In genomic region chr13:95617082-95617670, GRCm38 (mm10) we compare ENCODE assay signal across 7 mouse cellular contexts. TPM values are rescaled to one million over a fixed set of nuclear protein-coding genes. Genes with fewer than 3 reads are reported as not detected.
DNase-seq lines count a peak whose midpoint lies in the region; ATAC-seq and TF ChIP-seq lines count a peak whose summit lies in the region.

No protein-coding gene starts in this region.

- no peak overlapping the region for H3K27ac ChIP-seq in forebrain, embryonic 12.5 days
- H3K27ac ChIP-seq in limb, embryonic 14.5 days (replicated peaks; ENCODE audit: low read depth, low read length), result 0 out of 2 replicates have a peak overlapping the region, but pooled peaks have one; percentile 33
- H3K27ac ChIP-seq in stomach, embryonic 14.5 days (ENCODE audit: low read length), result peak overlapping the region; percentile 49; the same call in 1 of the 2 replicates
- H3K27ac ChIP-seq in cerebellum, adult 2 months (ENCODE audit: insufficient read depth, low read length), result no peak overlapping the region

- H3K9ac ChIP-seq in forebrain, embryonic 12.5 days, result peak overlapping the region; percentile 92
- peak overlapping the region; percentile 87 for H3K9ac ChIP-seq in limb, embryonic 14.5 days (ENCODE audit: low read depth, low read length, severe bottlenecking)
- H3K9ac ChIP-seq in stomach, embryonic 14.5 days (replicated peaks; ENCODE audit: low read depth, low read length), result peak overlapping the region; percentile 87

- no peaks in the 10 kb centered on the region for H3K9me3 ChIP-seq in forebrain, embryonic 12.5 days
- H3K9me3 ChIP-seq in limb, embryonic 14.5 days (ENCODE audit: control insufficient read depth, low read length), result no peaks in the 10 kb centered on the region
- no peaks in the 10 kb centered on the region for H3K9me3 ChIP-seq in stomach, embryonic 14.5 days (ENCODE audit: control insufficient read depth, low read depth, low read length)

- TF ChIP-seq CTCF in cerebellum, adult 2 months (IDR thresholded peaks at IDR 0.05; ENCODE audit: borderline replicate concordance, insufficient read depth, low read depth, low read length), result no peak

- no peaks in the 10 kb centered on the region for H3K27me3 ChIP-seq in forebrain, embryonic 12.5 days
- no peaks in the 10 kb centered on the region for H3K27me3 ChIP-seq in limb, embryonic 14.5 days (ENCODE audit: control insufficient read depth, insufficient read depth, low read length)
- H3K27me3 ChIP-seq in stomach, embryonic 14.5 days (ENCODE audit: control insufficient read depth, insufficient read depth, low read length), result no peaks in the 10 kb centered on the region
- H3K27me3 ChIP-seq in cerebellum, adult 2 months (ENCODE audit: control insufficient read depth, insufficient read depth, low read length), result no peaks in the 10 kb centered on the region; the same call in none of the 2 replicates

- no peak for ATAC-seq in forebrain, embryonic 12.5 days (ENCODE audit: low FRiP score)
- no peak for ATAC-seq in limb, embryonic 14.5 days (ENCODE audit: low FRiP score, low read depth)
- ATAC-seq in stomach, embryonic 14.5 days (ENCODE audit: insufficient number of reproducible peaks, insufficient read depth, low FRiP score, low read depth), result no peak

- peak; percentile 48 for DNase-seq in 416B (ENCODE audit: low read depth)
- peak; percentile 18 to 44 for DNase-seq in CD8-positive naive resting alpha-beta T cell, adult 2 months (ENCODE audit: low read depth in 2 of 2, low spot score in 2 of 2)
- no peak for DNase-seq in limb, embryonic 14.5 days (ENCODE audit: low spot score)
- no peak for DNase-seq in cerebellum, adult 18-20 months
- no peak for DNase-seq in cerebellum, adult 2 months

- no peak for TF ChIP-seq POLR2A in limb, embryonic 14.5 days (IDR thresholded peaks at IDR 0.05; ENCODE audit: borderline replicate concordance, extremely low read depth, insufficient read depth, insufficient read length)
- TF ChIP-seq POLR2A in cerebellum, adult 2 months (IDR thresholded peaks at IDR 0.05; ENCODE audit: borderline replicate concordance, insufficient read depth, low read length), result no peak

- peaks cover 7% of the 10 kb centered on the region for H3K36me3 ChIP-seq in forebrain, embryonic 12.5 days (replicated peaks)
- H3K36me3 ChIP-seq in limb, embryonic 14.5 days (ENCODE audit: control insufficient read depth, insufficient read depth, low read length), result peaks cover 1% of the 10 kb centered on the region; the same call in 1 of the 2 replicates
- no peaks in the 10 kb centered on the region; the same call in 1 of the 2 replicates for H3K36me3 ChIP-seq in stomach, embryonic 14.5 days (ENCODE audit: control insufficient read depth, insufficient read depth, low read length)

- WGBS in forebrain, embryonic 12.5 days, result 7% methylated on average over 17 of the region's 17 CpGs
- WGBS in limb, embryonic 14.5 days, result 5% methylated on average over 17 of the region's 17 CpGs
- 4% methylated on average over 17 of the region's 17 CpGs for WGBS in stomach, embryonic 14.5 days
- 49% methylated on average over 17 of the region's 17 CpGs for WGBS in cerebellum, adult 2 months

- peak overlapping the region; percentile 80 for H3K4me3 ChIP-seq in forebrain, embryonic 12.5 days (replicated peaks)
- H3K4me3 ChIP-seq in limb, embryonic 14.5 days (replicated peaks; ENCODE audit: low read length), result peak overlapping the region; percentile 82
- peak overlapping the region; percentile 82 for H3K4me3 ChIP-seq in stomach, embryonic 14.5 days (ENCODE audit: low read depth, low read length)
- H3K4me3 ChIP-seq in cerebellum, adult 2 months (replicated peaks; ENCODE audit: insufficient read depth, low read depth, low read length), result no peak overlapping the region

- peaks cover 30% of the 10 kb centered on the region for H3K4me1 ChIP-seq in forebrain, embryonic 12.5 days
- peaks cover 21% of the 10 kb centered on the region for H3K4me1 ChIP-seq in limb, embryonic 14.5 days (ENCODE audit: control insufficient read depth, insufficient read depth, low read length)
- H3K4me1 ChIP-seq in stomach, embryonic 14.5 days (ENCODE audit: control insufficient read depth, insufficient read depth, low read length), result peaks cover 10% of the 10 kb centered on the region
- 0 out of 2 replicates have a peak, but pooled peaks cover 3% of the 10 kb centered on the region for H3K4me1 ChIP-seq in cerebellum, adult 2 months (ENCODE audit: control insufficient read depth, insufficient read depth, low read length)

- H3K4me2 ChIP-seq in forebrain, embryonic 12.5 days, result peak overlapping the region; percentile 66
- peak overlapping the region; percentile 74 for H3K4me2 ChIP-seq in limb, embryonic 14.5 days (replicated peaks; ENCODE audit: low read depth, low read length, severe bottlenecking)
- H3K4me2 ChIP-seq in stomach, embryonic 14.5 days (replicated peaks; ENCODE audit: low read depth, low read length), result peak overlapping the region; percentile 82

RNA-seq across cellular contexts. Expression of gene F2r, which starts 1.1 kb away (rescaled TPM):
- polyA plus RNA-seq in forebrain, embryonic 12.5 days (2016; fragmentation: Nextera tagmentation; extraction: Ambion mirVana), result 109 TPM in 2 replicates
- polyA plus RNA-seq in limb, embryonic 14.5 days (2012; rRNA removed), result 38.5 and 48.0 TPM in 2 replicates
- 77.2 and 84.0 TPM in 2 replicates for polyA plus RNA-seq in limb, embryonic 14.5 days (2014; fragmentation: Nextera tagmentation; extraction: Ambion mirVana)
- 74.0 and 77.2 TPM in 2 replicates for polyA plus RNA-seq in stomach, embryonic 14.5 days (2014; fragmentation: Nextera tagmentation; extraction: Ambion mirVana)
- polyA plus RNA-seq in cerebellum, adult 2 months (2012; rRNA removed), result 4.3 and 4.4 TPM in 2 replicates

Comparison
In these comparisons a context has a peak if more than half of its experiments do, and no peak if none do; other contexts are left out.
1. DNase-seq: peak in 416B (single experiment) and CD8-positive naive resting alpha-beta T cell, adult 2 months (2 of 2); none in limb, embryonic 14.5 days (single experiment), cerebellum, adult 18-20 months (0 of 2) and cerebellum, adult 2 months (0 of 2).
2. H3K27ac ChIP-seq: peak in limb, embryonic 14.5 days (single experiment) and stomach, embryonic 14.5 days (single experiment); none in forebrain, embryonic 12.5 days (single experiment) and cerebellum, adult 2 months (single experiment).
3. Peak in every context shown above with its lines, with median percentiles within 50 percentile points of each other: H3K4me2 ChIP-seq and H3K9ac ChIP-seq.